Mouse (Mus musculus): ENCODE results near the gene Klc1. TPM values are rescaled to one million over a fixed set of nuclear protein-coding genes. Genes with fewer than 3 reads are reported as not detected.
A peak's percentile ranks its signal among the peaks of the same experiment; 100 is the strongest.

Klc1 gene
- total and polyA plus RNA-seq, 2 experiments from 2014 or later = 90.9 to 129 TPM

GRCm38 (mm10) chr12:111753347-111753746 is 5.3 kb upstream of the Klc1 start:
- peak; percentile 25; the same call in 1 of the 2 replicates for ATAC-seq (ENCODE audit: insufficient read depth, low read depth)
- 36% methylated on average over 9 of the region's 9 CpGs for WGBS
- no peak overlapping the region; the same call in 1 of the 2 replicates for H3K27ac ChIP-seq (ENCODE audit: low read depth)

GRCm38 (mm10) chr12:111754710-111755109 is 3.9 kb upstream of the Klc1 start:
- H3K4me2 ChIP-seq (ENCODE audit: low read depth, low read length) = no peak overlapping the region
- DNase-seq (ENCODE audit: low spot score) = no peak
- H3K27me3 ChIP-seq (ENCODE audit: control insufficient read depth, insufficient read depth, low read length) = no peaks in the 10 kb centered on the region
- H3K9ac ChIP-seq (replicated peaks; ENCODE audit: low read depth, low read length) = no peak overlapping the region
- H3K4me1 ChIP-seq (ENCODE audit: control insufficient read depth, insufficient read depth) = peaks cover 20% of the 10 kb centered on the region
- no peak for TF ChIP-seq CTCF (IDR thresholded peaks at IDR 0.05; ENCODE audit: low read depth)
- TF ChIP-seq EP300 (IDR thresholded peaks at IDR 0.05; ENCODE audit: low read depth) = no peak
- no peak for ATAC-seq (ENCODE audit: insufficient read depth, low read depth)
- no peaks in the 10 kb centered on the region for H3K9me3 ChIP-seq (replicated peaks; ENCODE audit: control insufficient read depth, low read length)
- no peaks in the 10 kb centered on the region for H3K36me3 ChIP-seq (replicated peaks; ENCODE audit: control insufficient read depth, insufficient read depth, low read length)
- H3K4me3 ChIP-seq (ENCODE audit: low read depth, low read length) = no peak overlapping the region
- no peak overlapping the region; the same call in 1 of the 2 replicates for H3K27ac ChIP-seq (ENCODE audit: low read depth)

More at GRCm38 (mm10) chr12:111753347-111753746, 5.3 kb upstream of the Klc1 start:
- TF ChIP-seq EP300 (IDR thresholded peaks at IDR 0.05; ENCODE audit: low read depth) (no peak), CTCF (IDR thresholded peaks at IDR 0.05; ENCODE audit: low read depth) (no peak)
- Histone ChIP-seq H3K9ac (replicated peaks; ENCODE audit: low read depth, low read length) (no peak overlapping the region), H3K4me3 (ENCODE audit: low read depth, low read length) (no peak overlapping the region), H3K27me3 (ENCODE audit: control insufficient read depth, insufficient read depth, low read length) (no peaks in the 10 kb centered on the region), H3K36me3 (replicated peaks; ENCODE audit: control insufficient read depth, insufficient read depth, low read length) (no peaks in the 10 kb centered on the region), H3K9me3 (replicated peaks; ENCODE audit: control insufficient read depth, low read length) (no peaks in the 10 kb centered on the region), H3K4me1 (ENCODE audit: control insufficient read depth, insufficient read depth) (peaks cover 18% of the 10 kb centered on the region), H3K4me2 (ENCODE audit: low read depth, low read length) (no peak overlapping the region)
- no peak for DNase-seq (ENCODE audit: low spot score)

- H3K4me2 ChIP-seq (ENCODE audit: low read depth, low read length) = no peak overlapping the region
- H3K9ac ChIP-seq (replicated peaks; ENCODE audit: low read depth, low read length) = no peak overlapping the region
- no peaks in the 10 kb centered on the region for H3K36me3 ChIP-seq (replicated peaks; ENCODE audit: control insufficient read depth, insufficient read depth, low read length)
- no peak for TF ChIP-seq EP300 (IDR thresholded peaks at IDR 0.05; ENCODE audit: low read depth)
- no peak for TF ChIP-seq CTCF (IDR thresholded peaks at IDR 0.05; ENCODE audit: low read depth)
- no peak overlapping the region for H3K27ac ChIP-seq (ENCODE audit: low read depth)
- no peak overlapping the region for H3K4me3 ChIP-seq (ENCODE audit: low read depth, low read length)
- peaks cover 18% of the 10 kb centered on the region for H3K4me1 ChIP-seq (ENCODE audit: control insufficient read depth, insufficient read depth)
- no peaks in the 10 kb centered on the region for H3K9me3 ChIP-seq (replicated peaks; ENCODE audit: control insufficient read depth, low read length)
- WGBS = 44% methylated on average over 2 of the region's 2 CpGs
- no peak for ATAC-seq (ENCODE audit: insufficient read depth, low read depth)
- no peak for DNase-seq (ENCODE audit: low spot score)
- H3K27me3 ChIP-seq (ENCODE audit: control insufficient read depth, insufficient read depth, low read length) = no peaks in the 10 kb centered on the region
These were observed 3.4 kb upstream of the Klc1 start for GRCm38 (mm10) chr12:111755231-111755630.

GRCm38 (mm10) chr12:111756082-111756697 is 2.5 kb upstream of the Klc1 start:
- no peak for DNase-seq (ENCODE audit: low spot score)
- no peaks in the 10 kb centered on the region for H3K9me3 ChIP-seq (replicated peaks; ENCODE audit: control insufficient read depth, low read length)
- H3K27ac ChIP-seq (ENCODE audit: low read depth) = no peak overlapping the region
- no peak overlapping the region for H3K9ac ChIP-seq (replicated peaks; ENCODE audit: low read depth, low read length)
- WGBS = 46% methylated on average over 4 of the region's 4 CpGs
- no peak overlapping the region for H3K4me3 ChIP-seq (ENCODE audit: low read depth, low read length)
- H3K4me2 ChIP-seq (ENCODE audit: low read depth, low read length) = no peak overlapping the region
- no peaks in the 10 kb centered on the region for H3K36me3 ChIP-seq (replicated peaks; ENCODE audit: control insufficient read depth, insufficient read depth, low read length)
- no peak for ATAC-seq (ENCODE audit: insufficient read depth, low read depth)
- TF ChIP-seq EP300 (IDR thresholded peaks at IDR 0.05; ENCODE audit: low read depth) (no peak), CTCF (IDR thresholded peaks at IDR 0.05; ENCODE audit: low read depth) (no peak)
- H3K4me1 ChIP-seq (ENCODE audit: control insufficient read depth, insufficient read depth) = peaks cover 20% of the 10 kb centered on the region
- H3K27me3 ChIP-seq (ENCODE audit: control insufficient read depth, insufficient read depth, low read length) = no peaks in the 10 kb centered on the region

- Histone ChIP-seq H3K9me3 (replicated peaks; ENCODE audit: control insufficient read depth, low read length) (no peaks in the 10 kb centered on the region), H3K4me2 (ENCODE audit: low read depth, low read length) (no peak overlapping the region), H3K9ac (replicated peaks; ENCODE audit: low read depth, low read length) (no peak overlapping the region), H3K4me3 (ENCODE audit: low read depth, low read length) (no peak overlapping the region), H3K27me3 (ENCODE audit: control insufficient read depth, insufficient read depth, low read length) (no peaks in the 10 kb centered on the region), H3K27ac (ENCODE audit: low read depth) (no peak overlapping the region), H3K4me1 (ENCODE audit: control insufficient read depth, insufficient read depth) (peaks cover 20% of the 10 kb centered on the region), H3K36me3 (replicated peaks; ENCODE audit: control insufficient read depth, insufficient read depth, low read length) (no peaks in the 10 kb centered on the region)
- no peak for ATAC-seq (ENCODE audit: insufficient read depth, low read depth)
- WGBS = 31% methylated on average over 5 of the region's 5 CpGs
- DNase-seq (ENCODE audit: low spot score) = no peak
- no peak for TF ChIP-seq CTCF (IDR thresholded peaks at IDR 0.05; ENCODE audit: low read depth)
- TF ChIP-seq EP300 (IDR thresholded peaks at IDR 0.05; ENCODE audit: low read depth) = no peak
These were observed 2.0 kb upstream of the Klc1 start for GRCm38 (mm10) chr12:111756698-111757082.

All from heart, postnatal 0 days (tissue).